Mouse (Mus musculus) embryonic fibroblast, embryonic 13.5 days (primary cell): ENCODE data around the gene Gpr4. TPM values are rescaled to one million over a fixed set of nuclear protein-coding genes. Genes with fewer than 3 reads are reported as not detected.
A peak's percentile ranks its signal among the peaks of the same experiment; 100 is the strongest.

Experiments used
- H3K27ac ChIP-seq: 2 replicates; pipeline ENCODE4 v1.5.1; 2012; ENCODE audit warnings: low read length, control low read depth, inconsistent platforms; ENCODE audit not compliant: insufficient read depth
- H3K4me1 ChIP-seq: 2 replicates; pipeline ENCODE4 v1.6.1; 2011; ENCODE audit warnings: low read length; ENCODE audit not compliant: control insufficient read depth, insufficient read depth
- H3K4me3 ChIP-seq: 2 replicates; pipeline ENCODE4 v1.5.1; 2011; ENCODE audit warnings: mild to moderate bottlenecking, control low read depth, low read length; ENCODE audit not compliant: insufficient read depth
- CTCF ChIP-seq: IDR thresholded peaks from 2 replicates; pipeline ENCODE4 v1.5.1; 2011; ENCODE audit warnings: mild to moderate bottlenecking, control low read depth, low read length, moderate library complexity, borderline replicate concordance; ENCODE audit not compliant: insufficient read depth
- POLR2A ChIP-seq: IDR thresholded peaks from 2 replicates; pipeline ENCODE4 v1.6.1; 2011; ENCODE audit warnings: low read depth, mild to moderate bottlenecking, control low read depth, low read length, moderate library complexity
- polyA plus RNA-seq: library from polyadenylated mRNA; stranded (reverse); fragments of >200 nt; gene quantifications from 2 replicates; pipeline ENCODE4 v1.2.4, GENCODE M21; 2011; ENCODE audit warnings: low read depth; ENCODE audit not compliant: missing spikeins, insufficient read length

Gpr4 gene
- polyA plus RNA-seq, 1 experiment = 0.18 TPM

- no peak overlapping the region for H3K27ac ChIP-seq
- TF ChIP-seq CTCF (no peak), POLR2A (no peak)
- H3K4me3 ChIP-seq = no peak overlapping the region
- H3K4me1 ChIP-seq = no peaks in the 10 kb centered on the region
Measured at GRCm38 (mm10) chr7:19253437-19253836, 41.1 kb downstream of the Gpr4 start.

GRCm38 (mm10) chr7:19255395-19255794 lies 43.1 kb downstream of the Gpr4 start:
- H3K27ac ChIP-seq = no peak overlapping the region
- no peak overlapping the region for H3K4me3 ChIP-seq
- H3K4me1 ChIP-seq = no peaks in the 10 kb centered on the region
- TF ChIP-seq POLR2A = no peak
- no peak for TF ChIP-seq CTCF

- H3K27ac ChIP-seq = no peak overlapping the region
- H3K4me3 ChIP-seq = no peak overlapping the region
- TF ChIP-seq CTCF = no peak
- no peak for TF ChIP-seq POLR2A
Measured at GRCm38 (mm10) chr7:19256567-19256966, 44.2 kb downstream of the Gpr4 start.

GRCm38 (mm10) chr7:19257390-19258022 lies 45.2 kb downstream of the Gpr4 start:
- TF ChIP-seq POLR2A (no peak), CTCF (no peak)
- H3K27ac ChIP-seq = no peak overlapping the region
- no peaks in the 10 kb centered on the region for H3K4me1 ChIP-seq

More at GRCm38 (mm10) chr7:19256567-19256966, 44.2 kb downstream of the Gpr4 start:
- H3K4me1 ChIP-seq = no peaks in the 10 kb centered on the region

GRCm38 (mm10) chr7:19258336-19258735 lies 46.0 kb downstream of the Gpr4 start:
- no peaks in the 10 kb centered on the region for H3K4me1 ChIP-seq
- no peak overlapping the region for H3K27ac ChIP-seq
- no peak overlapping the region for H3K4me3 ChIP-seq
- no peak for TF ChIP-seq CTCF
- TF ChIP-seq POLR2A = no peak

More at GRCm38 (mm10) chr7:19257390-19258022, 45.2 kb downstream of the Gpr4 start:
- no peak overlapping the region for H3K4me3 ChIP-seq

GRCm38 (mm10) chr7:19265147-19265546 lies 52.8 kb downstream of the Gpr4 start:
- Histone ChIP-seq H3K27ac (no peak overlapping the region), H3K4me1 (peaks cover 20% of the 10 kb centered on the region), H3K4me3 (no peak overlapping the region)
- TF ChIP-seq CTCF (no peak), POLR2A (no peak)

- H3K27ac ChIP-seq = no peak overlapping the region
- TF ChIP-seq CTCF (no peak), POLR2A (no peak)
- peaks cover 20% of the 10 kb centered on the region for H3K4me1 ChIP-seq
- H3K4me3 ChIP-seq = no peak overlapping the region
Measured at GRCm38 (mm10) chr7:19265928-19266822, 53.8 kb downstream of the Gpr4 start.

- no peak overlapping the region for H3K27ac ChIP-seq
- TF ChIP-seq POLR2A = no peak
- no peak for TF ChIP-seq CTCF
- no peak overlapping the region for H3K4me3 ChIP-seq
- peaks cover 20% of the 10 kb centered on the region for H3K4me1 ChIP-seq
Measured at GRCm38 (mm10) chr7:19267051-19267450, 54.7 kb downstream of the Gpr4 start.

- TF ChIP-seq CTCF = no peak
- peak overlapping the region; percentile 90 for H3K27ac ChIP-seq
- peaks cover 20% of the 10 kb centered on the region for H3K4me1 ChIP-seq
- H3K4me3 ChIP-seq = peak overlapping the region; percentile 60
Measured at GRCm38 (mm10) chr7:19268993-19269681, 56.8 kb downstream of the Gpr4 start.

GRCm38 (mm10) chr7:19269721-19270441 lies 57.5 kb downstream of the Gpr4 start:
- Histone ChIP-seq H3K4me1 (peaks cover 20% of the 10 kb centered on the region), H3K4me3 (peak overlapping the region; percentile 98), H3K27ac (peak overlapping the region; percentile 93)
- TF ChIP-seq POLR2A (peak; percentile 47), CTCF (no peak)
